Mouse (Mus musculus) forebrain, embryonic 12.5 days (tissue): ENCODE data around the gene Pik3r3. TPM values are rescaled to one million over a fixed set of nuclear protein-coding genes. Genes with fewer than 3 reads are reported as not detected.
"Not testable (repeated sequence)": the region's sequence is repeated elsewhere in the genome, so short reads cannot be mapped to it uniquely, and the experiment has no call there.

ENCODE experiments used
- ATAC-seq: fragments of 200-750 bp; cut with Nextera tagmentation; 2 replicates; pipeline ENCODE4 v1.8.0; 2017; ENCODE audit warnings: moderate TSS enrichment; ENCODE audit not compliant: low FRiP score
- H3K27ac ChIP-seq: fragments of 300-500 bp; sonication (generic); 2 replicates; pipeline ENCODE4 v1.5.1; 2016; ENCODE audit warnings: mild to moderate bottlenecking
- H3K27me3 ChIP-seq: fragments of 300-500 bp; sonication (generic); 2 replicates; pipeline ENCODE4 v1.6.1; 2016; ENCODE audit warnings: mild to moderate bottlenecking
- H3K36me3 ChIP-seq: fragments of 300-500 bp; sonication (generic); replicated peaks from 2 replicates; pipeline ENCODE4 v1.6.1; 2016; ENCODE audit warnings: mild to moderate bottlenecking
- H3K4me1 ChIP-seq: fragments of 300-500 bp; sonication (generic); 2 replicates; pipeline ENCODE4 v1.6.1; 2016
- H3K4me2 ChIP-seq: fragments of 300-500 bp; sonication (generic); 2 replicates; pipeline ENCODE4 v1.6.1; 2016; ENCODE audit warnings: mild to moderate bottlenecking, moderate library complexity
- H3K4me3 ChIP-seq: fragments of 300-500 bp; sonication (generic); replicated peaks from 2 replicates; pipeline ENCODE4 v1.5.1; 2016; ENCODE audit warnings: mild to moderate bottlenecking
- H3K9ac ChIP-seq: fragments of 300-500 bp; sonication (generic); 2 replicates; pipeline ENCODE4 v1.6.1; 2016; ENCODE audit warnings: mild to moderate bottlenecking
- H3K9me3 ChIP-seq: fragments of 300-500 bp; sonication (generic); 2 replicates; pipeline ENCODE4 v1.6.1; 2016
- WGBS: fragments of 180-500 bp; shearing (Covaris S2); methylation state at CpG from one replicate; pipeline ENCODE4 v1.1.7; 2016; 5-methylcytosine and 5-hydroxymethylcytosine counted together
- polyA plus RNA-seq: library from polyadenylated mRNA; unstranded; fragments of >200 nt; fragmentation: Nextera tagmentation; extraction: Ambion mirVana; gene quantifications from 2 replicates; pipeline ENCODE4 v1.2.1, GENCODE M21; 2016

Gene Pik3r3
- polyA plus RNA-seq, 1 experiment from 2014 or later = 93.5 TPM

DNA sequence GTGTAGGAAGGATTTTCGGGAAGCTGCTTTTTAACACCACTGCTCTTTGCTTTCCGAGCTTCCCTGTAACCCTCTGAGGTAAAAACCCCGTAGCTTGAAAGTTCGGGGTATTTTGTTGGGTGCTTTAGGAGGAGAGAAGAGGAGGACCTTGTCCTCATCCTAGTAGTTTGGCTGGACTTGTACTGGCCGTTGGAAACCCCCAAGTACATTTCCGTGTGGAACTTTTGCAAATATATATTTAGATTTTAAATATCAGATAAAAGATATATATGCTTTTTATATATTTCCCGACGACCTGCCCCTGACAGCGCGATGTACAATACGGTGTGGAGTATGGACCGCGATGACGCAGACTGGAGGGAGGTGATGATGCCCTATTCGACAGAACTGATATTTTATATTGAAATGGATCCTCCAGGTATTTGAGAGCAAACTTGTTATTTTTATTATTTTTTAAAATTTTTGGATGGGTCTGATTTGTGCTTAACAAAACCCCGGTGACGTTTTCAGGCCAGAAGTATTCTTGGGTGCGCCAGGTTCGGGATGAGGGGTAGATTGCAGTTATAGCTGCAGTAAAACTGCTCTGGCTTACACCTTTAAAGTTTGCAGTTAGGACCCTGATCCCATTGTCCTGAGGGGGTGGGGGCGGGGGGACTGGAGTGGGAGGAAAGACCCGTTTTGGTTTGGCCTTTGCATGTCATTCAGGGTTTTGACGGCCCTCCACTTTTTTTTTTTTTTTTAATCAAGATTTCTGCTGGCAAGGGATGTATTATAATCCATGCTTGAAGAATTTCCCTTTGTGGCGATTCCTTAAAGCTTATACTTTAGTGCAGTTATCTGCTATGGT, 801 bp downstream of the Pik3r3 start:
- H3K4me1 ChIP-seq = peaks cover 9% of the 10 kb centered on the region
- no peaks in the 10 kb centered on the region for H3K36me3 ChIP-seq
- peak overlapping the region; percentile 76 for H3K4me2 ChIP-seq
- WGBS = under 1% methylated on average over 23 of the region's 23 CpGs
- no peaks in the 10 kb centered on the region for H3K9me3 ChIP-seq
- peak overlapping the region; percentile 95 for H3K9ac ChIP-seq
- H3K27ac ChIP-seq = peak overlapping the region; percentile 100
- H3K4me3 ChIP-seq = peak overlapping the region; percentile 64
- ATAC-seq = no peak
- no peaks in the 10 kb centered on the region for H3K27me3 ChIP-seq

DNA sequence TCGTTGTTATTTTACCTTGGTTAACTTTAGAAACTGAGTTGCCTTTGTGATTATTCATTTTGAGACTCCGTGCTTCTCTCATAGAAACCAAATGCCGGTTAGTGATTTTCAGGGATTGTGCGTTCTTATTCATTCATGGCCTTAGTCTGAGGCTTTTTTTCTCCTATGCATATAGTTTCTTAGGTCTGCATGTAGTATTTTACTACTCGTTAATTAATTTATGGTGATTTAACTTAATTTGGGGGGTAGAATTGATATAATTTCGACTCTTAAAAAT, 1.4 kb downstream of the Pik3r3 start:
- peak overlapping the region; percentile 95 for H3K9ac ChIP-seq
- no peaks in the 10 kb centered on the region for H3K9me3 ChIP-seq
- H3K27me3 ChIP-seq = no peaks in the 10 kb centered on the region
- H3K27ac ChIP-seq = peak overlapping the region; percentile 100
- peaks cover 9% of the 10 kb centered on the region for H3K4me1 ChIP-seq
- peak overlapping the region; percentile 64 for H3K4me3 ChIP-seq
- no peaks in the 10 kb centered on the region for H3K36me3 ChIP-seq
- no peak for ATAC-seq
- peak overlapping the region; percentile 76 for H3K4me2 ChIP-seq
- WGBS = 1% methylated on average over 6 of the region's 6 CpGs

DNA sequence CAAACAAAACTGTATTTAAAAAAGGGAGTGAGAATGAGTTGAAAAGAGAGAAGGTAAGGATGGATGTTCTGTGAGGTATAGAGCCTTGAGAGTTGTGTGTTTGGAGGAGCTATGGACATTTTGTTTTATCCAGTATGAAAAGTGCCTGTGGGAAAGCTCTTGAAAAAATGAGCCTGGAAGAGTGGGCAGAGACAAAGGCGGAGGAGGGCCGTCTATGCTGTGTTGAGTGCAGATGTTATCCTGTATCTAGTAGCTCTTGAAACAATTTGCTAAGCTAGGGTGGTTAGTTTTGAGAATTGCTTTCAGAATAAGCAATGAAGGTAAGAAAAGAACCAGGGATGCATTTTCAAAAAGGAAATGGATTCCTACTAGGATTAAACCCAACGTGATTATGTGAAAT, 22.0 kb downstream of the Pik3r3 start:
- Histone ChIP-seq H3K9me3 (no peaks in the 10 kb centered on the region), H3K4me2 (no peak overlapping the region), H3K4me3 (no peak overlapping the region), H3K36me3 (peaks cover 17% of the 10 kb centered on the region), H3K27ac (no peak overlapping the region), H3K4me1 (no peaks in the 10 kb centered on the region), H3K27me3 (no peaks in the 10 kb centered on the region), H3K9ac (no peak overlapping the region)
- no peak for ATAC-seq
- 76% methylated on average over 3 of the region's 3 CpGs for WGBS

DNA sequence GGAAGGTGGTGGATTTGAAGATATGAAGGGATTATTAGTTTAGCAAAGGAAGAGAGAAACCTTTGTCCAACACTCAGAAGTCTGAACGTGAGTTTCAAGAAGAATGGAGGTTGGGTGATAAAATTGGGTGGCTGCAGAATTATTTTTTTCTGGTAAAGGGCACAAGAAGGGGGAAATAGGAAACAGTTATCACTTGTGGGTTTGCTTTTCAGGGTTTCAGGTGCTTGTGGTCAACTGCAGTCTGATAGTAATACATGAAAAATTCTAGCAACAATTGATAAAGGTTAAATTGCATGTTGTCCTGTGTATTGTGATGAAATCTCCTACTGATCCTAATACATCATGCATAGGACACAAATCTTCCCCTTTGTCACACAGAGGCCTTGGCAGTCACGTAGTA, 22.8 kb downstream of the Pik3r3 start:
- Histone ChIP-seq H3K27ac (no peak overlapping the region), H3K27me3 (no peaks in the 10 kb centered on the region), H3K4me3 (no peak overlapping the region), H3K9me3 (no peaks in the 10 kb centered on the region), H3K9ac (no peak overlapping the region), H3K4me1 (no peaks in the 10 kb centered on the region), H3K36me3 (peaks cover 17% of the 10 kb centered on the region), H3K4me2 (no peak overlapping the region)
- 82% methylated on average over 2 of the region's 2 CpGs for WGBS
- no peak for ATAC-seq

DNA sequence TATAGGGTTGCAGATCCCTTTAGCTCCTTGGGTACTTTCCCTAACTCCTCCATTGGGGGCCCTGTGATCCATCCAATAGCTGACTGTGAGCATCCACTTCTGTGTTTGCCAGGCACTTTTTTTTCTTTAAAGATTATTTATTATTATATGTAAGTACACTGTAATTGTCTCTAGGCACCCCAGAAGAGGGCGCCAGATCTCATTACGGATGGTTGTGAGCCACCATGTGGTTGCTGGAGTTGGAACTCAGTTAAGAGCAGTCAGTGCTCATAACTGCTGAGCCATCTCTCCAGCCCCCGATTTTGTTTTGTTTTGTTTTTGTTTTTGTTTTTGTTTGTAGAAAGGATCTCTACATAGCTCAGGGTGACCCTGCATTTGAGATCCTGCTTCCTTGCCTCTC, 24.5 kb downstream of the Pik3r3 start:
- not testable (repeated sequence) for H3K4me1 ChIP-seq, H3K9ac ChIP-seq, ATAC-seq, H3K27me3 ChIP-seq, H3K9me3 ChIP-seq, H3K4me3 ChIP-seq, H3K4me2 ChIP-seq, H3K27ac ChIP-seq
- H3K36me3 ChIP-seq = peaks cover 14% of the 10 kb centered on the region
- WGBS = 50% methylated on average over 3 of the region's 3 CpGs

DNA sequence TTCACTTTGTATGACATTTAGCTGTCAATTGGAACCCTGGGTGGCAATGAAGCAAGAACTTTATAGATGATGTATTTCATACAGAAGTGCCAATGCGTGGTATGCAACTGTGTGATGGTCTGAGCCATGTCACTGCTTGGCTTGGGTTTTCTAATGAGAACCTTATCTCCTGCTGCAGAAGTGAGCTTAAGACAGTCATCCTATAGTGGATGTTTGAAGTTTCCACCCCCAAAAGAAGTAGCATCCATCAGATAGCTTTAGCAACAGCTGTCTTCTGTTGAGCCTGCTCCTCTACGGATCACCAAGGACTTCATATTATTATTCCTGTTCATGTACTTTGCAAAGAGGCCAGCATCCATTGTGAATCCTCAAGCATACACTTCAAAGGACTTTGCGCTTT, 28.6 kb downstream of the Pik3r3 start:
- no peak overlapping the region for H3K4me3 ChIP-seq
- no peaks in the 10 kb centered on the region for H3K9me3 ChIP-seq
- H3K9ac ChIP-seq = no peak overlapping the region
- no peak overlapping the region for H3K4me2 ChIP-seq
- no peak for ATAC-seq
- peaks cover 4% of the 10 kb centered on the region; the same call in 1 of the 2 replicates for H3K36me3 ChIP-seq
- no peak overlapping the region for H3K27ac ChIP-seq
- WGBS = 94% methylated on average over 3 of the region's 3 CpGs
- no peaks in the 10 kb centered on the region for H3K4me1 ChIP-seq
- no peaks in the 10 kb centered on the region for H3K27me3 ChIP-seq

DNA sequence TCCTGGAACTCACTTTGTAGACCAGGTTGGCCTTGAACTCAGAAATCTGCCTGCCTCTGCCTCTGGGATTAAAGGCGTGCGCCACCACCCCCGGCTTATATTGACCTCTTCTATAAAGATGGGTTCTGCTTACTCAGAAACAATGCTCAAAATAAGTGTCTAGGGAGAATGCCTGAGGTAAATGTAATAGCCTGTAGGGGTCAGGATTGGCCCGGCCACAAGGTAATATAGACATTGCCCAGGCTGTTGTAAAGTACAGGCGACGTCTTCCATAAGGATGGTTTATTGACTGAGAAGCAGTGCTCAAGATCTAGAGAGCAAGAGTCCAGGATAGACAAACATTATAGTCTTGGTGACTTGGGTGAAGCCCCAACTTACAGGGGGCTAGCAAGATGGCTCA, 46.8 kb downstream of the Pik3r3 start:
- Histone ChIP-seq H3K27ac (no peak overlapping the region), H3K27me3 (no peaks in the 10 kb centered on the region), H3K9ac (no peak overlapping the region), H3K9me3 (no peaks in the 10 kb centered on the region), H3K4me3 (no peak overlapping the region), H3K4me1 (no peaks in the 10 kb centered on the region), H3K36me3 (peaks cover 68% of the 10 kb centered on the region), H3K4me2 (no peak overlapping the region)
- ATAC-seq = no peak
- WGBS = 97% methylated on average over 6 of the region's 6 CpGs

DNA sequence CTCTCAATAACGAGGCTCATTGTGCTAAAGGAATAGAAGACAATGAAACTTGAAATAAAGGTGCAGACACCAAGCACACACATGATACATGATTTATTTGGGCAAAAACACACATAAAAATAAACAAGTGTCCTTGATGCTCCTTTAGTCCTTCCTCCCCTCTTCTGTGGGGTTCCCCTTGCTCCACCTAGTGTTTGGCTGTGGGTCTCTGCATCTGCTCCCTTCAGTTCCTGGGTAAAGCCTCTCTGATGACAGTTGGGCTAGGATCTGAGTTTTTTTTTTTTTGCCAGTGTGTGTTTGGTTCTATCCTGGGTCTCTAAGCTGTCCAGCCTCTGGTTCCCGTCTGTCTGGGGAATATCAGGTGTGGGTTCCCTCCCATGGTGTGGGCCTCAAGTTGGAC, 60.8 kb downstream of the Pik3r3 start:
- no peaks in the 10 kb centered on the region for H3K9me3 ChIP-seq
- no peak overlapping the region for H3K4me3 ChIP-seq
- no peak for ATAC-seq
- H3K36me3 ChIP-seq = peaks cover 62% of the 10 kb centered on the region
- H3K4me2 ChIP-seq = no peak overlapping the region
- H3K4me1 ChIP-seq = no peaks in the 10 kb centered on the region
- H3K27me3 ChIP-seq = no peaks in the 10 kb centered on the region
- 71% methylated on average over 2 of the region's 2 CpGs for WGBS
- no peak overlapping the region for H3K27ac ChIP-seq
- H3K9ac ChIP-seq = no peak overlapping the region

DNA sequence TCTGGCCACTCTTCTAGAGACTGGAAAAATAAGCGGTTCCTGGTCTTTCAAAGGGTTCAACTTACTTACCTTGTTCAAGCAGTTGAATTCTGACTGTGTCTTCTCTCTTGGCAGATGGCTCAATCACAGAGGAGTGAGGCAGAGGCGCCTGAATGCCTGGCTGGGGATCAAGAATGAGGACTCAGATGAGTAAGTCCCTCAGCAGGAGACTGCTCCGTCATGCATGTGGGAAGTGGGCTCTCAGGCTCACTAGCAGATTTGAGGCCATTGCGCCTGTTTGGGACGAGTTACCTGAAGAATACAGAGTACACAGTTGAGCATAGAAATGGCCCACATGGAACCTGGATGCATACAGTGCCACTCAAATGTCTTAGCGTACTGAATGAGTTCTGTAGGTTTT, 70.1 kb downstream of the Pik3r3 start:
- H3K27me3 ChIP-seq = no peaks in the 10 kb centered on the region
- no peaks in the 10 kb centered on the region for H3K9me3 ChIP-seq
- ATAC-seq = no peak
- 90% methylated on average over 6 of the region's 6 CpGs for WGBS
- peaks cover 84% of the 10 kb centered on the region for H3K36me3 ChIP-seq
- H3K4me1 ChIP-seq = no peaks in the 10 kb centered on the region
- H3K4me2 ChIP-seq = no peak overlapping the region
- H3K27ac ChIP-seq = no peak overlapping the region
- no peak overlapping the region for H3K4me3 ChIP-seq
- no peak overlapping the region for H3K9ac ChIP-seq

DNA sequence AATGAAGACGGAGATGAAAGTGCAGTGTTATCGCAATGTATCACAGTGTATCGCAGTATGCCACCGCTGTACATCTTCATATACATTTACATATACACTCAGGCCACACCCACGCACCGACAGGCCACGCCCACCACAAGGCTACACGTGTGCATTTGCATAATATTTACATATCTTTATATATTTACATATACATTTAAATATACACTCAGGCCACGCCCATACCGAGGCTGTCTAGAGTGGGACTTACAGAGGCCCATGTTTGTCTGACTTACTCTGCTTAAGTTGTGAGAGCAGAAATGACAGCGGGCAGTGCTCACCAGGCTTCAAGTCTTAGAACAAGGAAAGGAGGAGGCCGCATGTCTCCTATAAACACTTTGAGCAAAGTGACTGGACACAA, 71.9 kb downstream of the Pik3r3 start:
- Histone ChIP-seq H3K9me3 (no peaks in the 10 kb centered on the region), H3K27me3 (no peaks in the 10 kb centered on the region), H3K27ac (no peak overlapping the region), H3K9ac (no peak overlapping the region), H3K4me2 (no peak overlapping the region), H3K36me3 (peaks cover 75% of the 10 kb centered on the region), H3K4me1 (no peaks in the 10 kb centered on the region), H3K4me3 (no peak overlapping the region)
- 89% methylated on average over 12 of the region's 12 CpGs for WGBS
- ATAC-seq = no peak

DNA sequence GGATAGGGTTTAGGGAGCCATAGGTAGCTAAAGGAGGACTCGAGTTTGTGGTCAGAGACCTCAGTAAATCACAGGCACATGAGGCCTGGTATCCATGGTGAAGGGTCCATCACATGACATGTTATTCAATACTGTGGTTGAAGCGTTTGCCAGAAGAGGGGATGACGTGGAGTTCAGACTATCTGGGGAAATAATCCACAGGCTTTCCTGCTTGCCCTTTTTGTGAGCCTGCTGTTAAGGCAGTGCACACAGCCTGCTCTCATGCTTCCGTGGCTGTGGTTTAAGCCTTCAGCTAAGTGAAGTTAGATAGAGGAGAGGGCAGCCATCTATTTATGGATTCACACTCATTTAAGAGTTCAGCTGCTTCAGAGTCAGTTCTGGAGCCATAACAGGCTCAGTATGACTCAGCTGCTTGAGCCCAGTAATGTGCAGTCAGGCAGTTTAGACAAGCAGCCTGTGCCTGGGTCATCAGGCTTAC, 79.5 kb downstream of the Pik3r3 start:
- H3K4me3 ChIP-seq = no peak overlapping the region
- H3K4me2 ChIP-seq = no peak overlapping the region
- H3K27ac ChIP-seq = no peak overlapping the region
- ATAC-seq = no peak
- H3K36me3 ChIP-seq = peaks cover 59% of the 10 kb centered on the region
- no peak overlapping the region for H3K9ac ChIP-seq
- no peaks in the 10 kb centered on the region for H3K9me3 ChIP-seq
- H3K27me3 ChIP-seq = no peaks in the 10 kb centered on the region
- no peaks in the 10 kb centered on the region for H3K4me1 ChIP-seq
- WGBS = 76% methylated on average over 4 of the region's 4 CpGs

DNA sequence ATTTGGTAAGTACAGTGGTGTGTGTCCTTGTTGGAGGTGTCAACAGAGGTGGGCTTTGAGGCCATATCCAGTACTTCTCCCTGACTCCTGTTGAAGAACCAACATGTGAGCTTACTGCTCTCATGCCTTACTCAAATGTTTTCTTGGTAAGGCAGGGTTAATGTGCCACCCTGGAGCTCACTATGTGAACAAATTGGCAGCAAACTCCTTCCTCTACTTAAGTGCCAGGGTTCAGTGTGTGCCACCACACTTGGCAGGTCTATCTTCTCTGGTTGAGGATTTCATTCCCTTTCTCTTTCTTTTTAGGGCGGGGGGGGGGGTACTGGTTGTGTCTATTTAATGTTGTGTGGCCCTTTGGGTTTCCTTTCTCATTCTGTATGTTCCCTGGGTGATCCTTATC, 83.1 kb downstream of the Pik3r3 start:
- no peaks in the 10 kb centered on the region for H3K27me3 ChIP-seq
- no peak overlapping the region for H3K4me3 ChIP-seq
- no peak overlapping the region for H3K4me2 ChIP-seq
- ATAC-seq = no peak
- H3K27ac ChIP-seq = no peak overlapping the region
- 20% methylated on average over 1 of the region's 1 CpGs for WGBS
- H3K9me3 ChIP-seq = no peaks in the 10 kb centered on the region
- H3K36me3 ChIP-seq = peaks cover 72% of the 10 kb centered on the region
- no peak overlapping the region for H3K9ac ChIP-seq
- no peaks in the 10 kb centered on the region for H3K4me1 ChIP-seq

DNA sequence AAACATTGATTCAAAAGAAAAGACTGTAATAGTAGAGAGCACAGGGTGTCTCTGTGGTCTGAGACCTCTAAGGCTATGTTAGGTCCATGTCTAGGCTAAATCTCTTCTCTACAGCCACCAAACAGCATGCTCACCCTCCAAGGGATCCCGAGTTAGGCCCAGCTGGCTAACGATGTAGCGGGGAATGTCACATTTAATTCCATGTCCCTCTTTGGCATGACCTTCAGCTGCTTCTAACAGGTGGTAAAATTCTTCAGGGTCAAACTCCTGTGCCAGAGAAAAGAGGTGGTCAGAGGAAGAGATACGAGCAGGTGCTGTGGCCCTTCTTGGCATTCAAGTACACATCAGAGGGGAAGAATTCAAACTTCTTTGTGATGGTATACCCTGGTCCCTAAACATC, 96.2 kb downstream of the Pik3r3 start:
- Histone ChIP-seq H3K4me2 (no peak overlapping the region), H3K4me3 (no peak overlapping the region), H3K4me1 (no peaks in the 10 kb centered on the region), H3K9ac (no peak overlapping the region), H3K36me3 (peaks cover 91% of the 10 kb centered on the region), H3K9me3 (no peaks in the 10 kb centered on the region), H3K27me3 (no peaks in the 10 kb centered on the region), H3K27ac (no peak overlapping the region)
- no peak for ATAC-seq
- WGBS = 95% methylated on average over 4 of the region's 4 CpGs
